Mouse (Mus musculus) neural tube, embryonic 12.5 days (tissue): ENCODE measurements at regions not wholly inside any gene's neighbourhood (a gene's known extent, or its start where the extent isn't known, plus 50 kb on each side); places are given as distances from the start of the nearest gene placed in this dataset.

Experiments
- ATAC-seq: fragments of 200-750 bp; cut with Nextera tagmentation; 2 replicates; pipeline ENCODE4 v1.8.0; 2017; ENCODE audit warnings: low read depth, mild to moderate bottlenecking, moderate TSS enrichment, moderate library complexity; ENCODE audit not compliant: low FRiP score
- H3K27ac ChIP-seq: fragments of 300-500 bp; sonication (generic); 2 replicates; pipeline ENCODE4 v1.5.1; 2016
- H3K27me3 ChIP-seq: fragments of 300-500 bp; sonication (generic); replicated peaks from 2 replicates; pipeline ENCODE4 v1.6.1; 2016; ENCODE audit warnings: mild to moderate bottlenecking
- H3K36me3 ChIP-seq: fragments of 300-500 bp; sonication (generic); 2 replicates; pipeline ENCODE4 v1.6.1; 2016; ENCODE audit warnings: mild to moderate bottlenecking
- H3K4me1 ChIP-seq: fragments of 300-500 bp; sonication (generic); 2 replicates; pipeline ENCODE4 v1.6.1; 2016
- H3K4me2 ChIP-seq: fragments of 300-500 bp; sonication (generic); replicated peaks from 2 replicates; pipeline ENCODE4 v1.6.1; 2016; ENCODE audit warnings: mild to moderate bottlenecking
- H3K4me3 ChIP-seq: fragments of 300-500 bp; sonication (generic); 2 replicates; pipeline ENCODE4 v1.5.1; 2016
- H3K9ac ChIP-seq: fragments of 300-500 bp; sonication (generic); 2 replicates; pipeline ENCODE4 v1.6.1; 2016; ENCODE audit warnings: mild to moderate bottlenecking
- H3K9me3 ChIP-seq: fragments of 300-500 bp; sonication (generic); 2 replicates; pipeline ENCODE4 v1.6.1; 2016; ENCODE audit warnings: mild to moderate bottlenecking
- WGBS: fragments of 180-500 bp; shearing (Covaris S2); methylation state at CpG from one replicate; pipeline ENCODE4 v1.1.7; 2016; 5-methylcytosine and 5-hydroxymethylcytosine counted together

- ATAC-seq, result peak; percentile 66
- 58% methylated on average over 4 of the region's 4 CpGs for WGBS
- no peaks in the 10 kb centered on the region for H3K36me3 ChIP-seq
- no peaks in the 10 kb centered on the region for H3K27me3 ChIP-seq
- H3K4me3 ChIP-seq, result no peak overlapping the region
- H3K27ac ChIP-seq, result no peak overlapping the region
- H3K4me2 ChIP-seq, result no peak overlapping the region
- no peaks in the 10 kb centered on the region for H3K9me3 ChIP-seq
- no peak overlapping the region for H3K9ac ChIP-seq
- no peaks in the 10 kb centered on the region for H3K4me1 ChIP-seq
Measured at GRCm38 (mm10) chr15:30029257-30029899, 143.0 kb upstream of the Ctnnd2 start.

GRCm38 (mm10) chr15:30035367-30035766, 137.0 kb upstream of the Ctnnd2 start:
- Histone ChIP-seq H3K4me1 (no peaks in the 10 kb centered on the region), H3K9ac (no peak overlapping the region), H3K4me2 (no peak overlapping the region), H3K27me3 (no peaks in the 10 kb centered on the region), H3K9me3 (no peaks in the 10 kb centered on the region), H3K36me3 (no peaks in the 10 kb centered on the region), H3K4me3 (no peak overlapping the region), H3K27ac (no peak overlapping the region)
- 95% methylated on average over 2 of the region's 2 CpGs for WGBS
- ATAC-seq, result no peak

GRCm38 (mm10) chr15:30050851-30051250, 121.5 kb upstream of the Ctnnd2 start:
- no peak for ATAC-seq
- H3K9ac ChIP-seq, result no peak overlapping the region
- H3K4me1 ChIP-seq, result no peaks in the 10 kb centered on the region

GRCm38 (mm10) chr15:30059808-30060207, 112.6 kb upstream of the Ctnnd2 start:
- H3K36me3 ChIP-seq, result no peaks in the 10 kb centered on the region
- no peaks in the 10 kb centered on the region for H3K4me1 ChIP-seq
- no peak for ATAC-seq
- H3K9me3 ChIP-seq, result no peaks in the 10 kb centered on the region
- no peak overlapping the region for H3K27ac ChIP-seq
- H3K27me3 ChIP-seq, result no peaks in the 10 kb centered on the region
- H3K4me3 ChIP-seq, result no peak overlapping the region
- H3K4me2 ChIP-seq, result no peak overlapping the region
- 85% methylated on average over 7 of the region's 7 CpGs for WGBS
- no peak overlapping the region for H3K9ac ChIP-seq

More at GRCm38 (mm10) chr15:30050851-30051250, 121.5 kb upstream of the Ctnnd2 start:
- no peaks in the 10 kb centered on the region for H3K27me3 ChIP-seq
- H3K27ac ChIP-seq, result no peak overlapping the region
- WGBS, result 69% methylated on average over 5 of the region's 5 CpGs
- H3K9me3 ChIP-seq, result no peaks in the 10 kb centered on the region
- H3K4me2 ChIP-seq, result no peak overlapping the region
- H3K4me3 ChIP-seq, result no peak overlapping the region
- no peaks in the 10 kb centered on the region for H3K36me3 ChIP-seq

- no peaks in the 10 kb centered on the region for H3K9me3 ChIP-seq
- no peak overlapping the region for H3K9ac ChIP-seq
- H3K27ac ChIP-seq, result no peak overlapping the region
- H3K27me3 ChIP-seq, result no peaks in the 10 kb centered on the region
- ATAC-seq, result no peak
- H3K4me2 ChIP-seq, result no peak overlapping the region
- WGBS, result 77% methylated on average over 3 of the region's 3 CpGs
- H3K36me3 ChIP-seq, result no peaks in the 10 kb centered on the region
- no peak overlapping the region for H3K4me3 ChIP-seq
- no peaks in the 10 kb centered on the region for H3K4me1 ChIP-seq
Measured at GRCm38 (mm10) chr15:30060505-30061342, 111.7 kb upstream of the Ctnnd2 start.

GRCm38 (mm10) chr15:30071668-30072067, 100.7 kb upstream of the Ctnnd2 start:
- Histone ChIP-seq H3K27ac (no peak overlapping the region), H3K36me3 (no peaks in the 10 kb centered on the region), H3K4me1 (no peaks in the 10 kb centered on the region), H3K4me2 (no peak overlapping the region), H3K9ac (no peak overlapping the region), H3K27me3 (no peaks in the 10 kb centered on the region), H3K9me3 (0 out of 2 replicates have a peak, but pooled peaks cover 5% of the 10 kb centered on the region), H3K4me3 (no peak overlapping the region)
- ATAC-seq, result no peak
- WGBS, result 44% methylated on average over 2 of the region's 2 CpGs

- Histone ChIP-seq H3K36me3 (no peaks in the 10 kb centered on the region), H3K4me3 (no peak overlapping the region), H3K4me1 (no peaks in the 10 kb centered on the region), H3K27ac (no peak overlapping the region), H3K9ac (no peak overlapping the region), H3K9me3 (0 out of 2 replicates have a peak, but pooled peaks cover 5% of the 10 kb centered on the region), H3K4me2 (no peak overlapping the region), H3K27me3 (no peaks in the 10 kb centered on the region)
- WGBS, result 33% methylated on average over 1 of the region's 1 CpGs
- no peak for ATAC-seq
Measured at GRCm38 (mm10) chr15:30072301-30072700, 100.1 kb upstream of the Ctnnd2 start.

GRCm38 (mm10) chr15:30087120-30087519, 85.3 kb upstream of the Ctnnd2 start:
- H3K36me3 ChIP-seq, result no peaks in the 10 kb centered on the region
- H3K9ac ChIP-seq, result no peak overlapping the region
- H3K9me3 ChIP-seq, result no peaks in the 10 kb centered on the region
- 90% methylated on average over 6 of the region's 6 CpGs for WGBS
- no peak overlapping the region for H3K4me2 ChIP-seq
- no peaks in the 10 kb centered on the region for H3K27me3 ChIP-seq
- no peak overlapping the region for H3K4me3 ChIP-seq
- no peak for ATAC-seq
- H3K4me1 ChIP-seq, result no peaks in the 10 kb centered on the region
- no peak overlapping the region for H3K27ac ChIP-seq

- Histone ChIP-seq H3K27ac (no peak overlapping the region), H3K4me1 (no peaks in the 10 kb centered on the region), H3K4me2 (no peak overlapping the region), H3K9ac (no peak overlapping the region), H3K4me3 (no peak overlapping the region), H3K36me3 (no peaks in the 10 kb centered on the region), H3K9me3 (no peaks in the 10 kb centered on the region), H3K27me3 (no peaks in the 10 kb centered on the region)
- no peak for ATAC-seq
- WGBS, result 84% methylated on average over 3 of the region's 3 CpGs
Measured at GRCm38 (mm10) chr15:30122061-30122460, 50.3 kb upstream of the Ctnnd2 start.
